Mouse (Mus musculus) limb, embryonic 15.5 days (tissue): ENCODE results near the gene Luc7l2. TPM values are rescaled to one million over a fixed set of nuclear protein-coding genes. Genes with fewer than 3 reads are reported as not detected.

Experiments
- microRNA-seq: library from miRNA; unstranded; fragments of <30 nt; microRNA quantifications from one replicate; pipeline ENCODE4, GENCODE M21; 2016
- polyA plus RNA-seq: library from polyadenylated mRNA; unstranded; fragments of >200 nt; fragmentation: Nextera tagmentation; extraction: Ambion mirVana; gene quantifications from 2 replicates; pipeline ENCODE4 v1.2.1, GENCODE M21; 2015

Gene Luc7l2
- polyA plus RNA-seq, 1 experiment from 2014 or later = 41.9 TPM

Small RNA genes within 50 kb of the gene (microRNA-seq; reads per million reads assigned to microRNA genes)
- gene Mir7670 = not detected

Other genes with a start within 250 kb of the Luc7l2 start
- gene Zc3hav1, start 196.7 kb upstream of the Luc7l2 start, polyA plus RNA-seq = 7.5 and 8.1 TPM in 2 replicates
- 5.6 and 6.0 TPM in 2 replicates for gene Ttc26, start 169.9 kb upstream of the Luc7l2 start, polyA plus RNA-seq
- gene Ubn2, start 117.4 kb upstream of the Luc7l2 start, polyA plus RNA-seq = 12.5 and 15.5 TPM in 2 replicates
- 79.5 and 86.9 TPM in 2 replicates for gene Fmc1, start 17.8 kb upstream of the Luc7l2 start, polyA plus RNA-seq
- 3.8 and 4.4 TPM in 2 replicates for gene Klrg2, start 85.9 kb downstream of the Luc7l2 start, polyA plus RNA-seq
- gene Clec2l, start 111.7 kb downstream of the Luc7l2 start, polyA plus RNA-seq = 2.1 and 2.5 TPM in 2 replicates